Mouse (Mus musculus): ENCODE data around the gene Pik3c2g.

DNA sequence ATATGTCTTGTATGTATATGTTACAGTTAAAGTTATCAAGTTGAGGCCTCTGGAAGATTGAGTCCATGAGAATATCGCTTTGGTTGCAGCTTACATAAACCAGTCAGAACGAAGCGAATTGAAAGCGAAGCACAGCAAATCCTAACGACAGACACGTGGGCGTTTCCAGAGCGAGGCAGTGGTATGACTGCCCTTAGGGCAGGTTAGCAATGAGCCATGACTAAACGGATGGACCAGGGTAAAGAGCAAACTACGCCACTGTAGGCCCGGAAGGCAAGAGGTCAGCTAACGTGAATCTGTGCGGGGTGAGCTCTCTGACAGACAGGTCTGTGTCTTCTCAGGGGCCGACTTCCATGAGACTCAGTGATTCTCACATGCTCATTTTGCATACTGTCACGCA lies 1.4 kb downstream of the Pik3c2g start:
- TF ChIP-seq POLR2A (IDR thresholded peaks at IDR 0.05; ENCODE audit: insufficient read depth, low read length), result no peak
- no peak for TF ChIP-seq CTCF (IDR thresholded peaks at IDR 0.05; ENCODE audit: low read depth, low read length)
- no peak for TF ChIP-seq EP300 (IDR thresholded peaks at IDR 0.05; ENCODE audit: insufficient read depth, low read depth, low read length)
